Mouse (Mus musculus) olfactory bulb, adult 2 months (tissue): ENCODE data around the gene Ndufb6. TPM values are rescaled to one million over a fixed set of nuclear protein-coding genes. Genes with fewer than 3 reads are reported as not detected.

ENCODE experiments used
- H3K27ac ChIP-seq: fragments of 200-500 bp; 2 replicates; pipeline ENCODE4 v1.5.1; 2012; ENCODE audit warnings: low read depth, low read length; ENCODE audit not compliant: insufficient read depth
- H3K4me1 ChIP-seq: fragments of 200-500 bp; 2 replicates; pipeline ENCODE4 v1.6.1; 2012; ENCODE audit warnings: low read length; ENCODE audit not compliant: control insufficient read depth, insufficient read depth
- H3K4me3 ChIP-seq: fragments of 200-500 bp; 2 replicates; pipeline ENCODE4 v1.5.1; 2012; ENCODE audit warnings: mild to moderate bottlenecking, low read depth, low read length, moderate library complexity; ENCODE audit not compliant: insufficient read depth
- CTCF ChIP-seq: fragments of 200-500 bp; IDR thresholded peaks from 2 replicates; pipeline ENCODE4 v1.5.1; 2012; ENCODE audit warnings: low read depth, mild to moderate bottlenecking, low read length, moderate library complexity; ENCODE audit not compliant: insufficient read depth
- POLR2A ChIP-seq: fragments of 200-500 bp; IDR thresholded peaks from 2 replicates; pipeline ENCODE4 v1.6.1; 2012; ENCODE audit warnings: mild to moderate bottlenecking, low read depth, low read length, moderate library complexity; ENCODE audit not compliant: insufficient read depth
- WGBS: fragments of 180-500 bp; shearing (Covaris S2); methylation state at CpG from one replicate; pipeline ENCODE4 v1.1.7; 2018; 5-methylcytosine and 5-hydroxymethylcytosine counted together
- polyA plus RNA-seq: library from polyadenylated mRNA; stranded (reverse); fragments of >200 nt; gene quantifications from 2 replicates; pipeline ENCODE4 v1.2.4, GENCODE M21; 2012; ENCODE audit warnings: low replicate concordance; ENCODE audit not compliant: missing spikeins, insufficient read depth, insufficient read length

The Ndufb6 gene
- polyA plus RNA-seq: not detected in 2 replicates

GRCm38 (mm10) chr4:40279276-40279900, at the start of gene Ndufb6:
TSS of gene Ndufb6 (minus strand) at chr4:40279421.
- no peak for TF ChIP-seq CTCF
- peak; percentile 83 for TF ChIP-seq POLR2A
- H3K4me3 ChIP-seq: peak within 1 kb of the TSS; percentile 69
- under 1% methylated on average over 36 of the region's 36 CpGs for WGBS
- peak within 1 kb of the TSS; percentile 3 for H3K27ac ChIP-seq
- H3K4me1 ChIP-seq: peaks cover 4% of the 10 kb centered on the region

- WGBS: 88% methylated on average over 3 of the region's 3 CpGs
These were observed 47.9 kb upstream of the Ndufb6 start for GRCm38 (mm10) chr4:40327161-40327560.

GRCm38 (mm10) chr4:40324620-40325019, 45.4 kb upstream of the Ndufb6 start:
- TF ChIP-seq POLR2A: no peak
- TF ChIP-seq CTCF: no peak
- WGBS: 89% methylated on average over 7 of the region's 7 CpGs
- Histone ChIP-seq H3K27ac (no peak overlapping the region), H3K4me1 (no peaks in the 10 kb centered on the region), H3K4me3 (no peak overlapping the region)

More at GRCm38 (mm10) chr4:40327161-40327560, 47.9 kb upstream of the Ndufb6 start:
- Histone ChIP-seq H3K27ac (no peak overlapping the region), H3K4me3 (no peak overlapping the region), H3K4me1 (no peaks in the 10 kb centered on the region)
- TF ChIP-seq CTCF (no peak), POLR2A (no peak)

- Histone ChIP-seq H3K27ac (no peak overlapping the region), H3K4me3 (no peak overlapping the region)
- WGBS: 44% methylated on average over 3 of the region's 3 CpGs
These were observed 38.2 kb upstream of the Ndufb6 start for GRCm38 (mm10) chr4:40317404-40317803.

GRCm38 (mm10) chr4:40313026-40313425, 33.8 kb upstream of the Ndufb6 start:
- WGBS: 84% methylated on average over 6 of the region's 6 CpGs
- Histone ChIP-seq H3K27ac (no peak overlapping the region), H3K4me3 (no peak overlapping the region), H3K4me1 (peaks cover 2% of the 10 kb centered on the region; the same call in 1 of the 2 replicates)
- no peak for TF ChIP-seq POLR2A
- TF ChIP-seq CTCF: no peak

More at GRCm38 (mm10) chr4:40317404-40317803, 38.2 kb upstream of the Ndufb6 start:
- no peaks in the 10 kb centered on the region for H3K4me1 ChIP-seq
- TF ChIP-seq CTCF (no peak), POLR2A (no peak)

GRCm38 (mm10) chr4:40312213-40312612, 33.0 kb upstream of the Ndufb6 start:
- 89% methylated on average over 1 of the region's 1 CpGs for WGBS
- no peak for TF ChIP-seq CTCF
- no peak for TF ChIP-seq POLR2A
- Histone ChIP-seq H3K27ac (no peak overlapping the region), H3K4me3 (no peak overlapping the region), H3K4me1 (peaks cover 2% of the 10 kb centered on the region; the same call in 1 of the 2 replicates)

GRCm38 (mm10) chr4:40310796-40311383, 31.7 kb upstream of the Ndufb6 start:
- TF ChIP-seq CTCF (no peak), POLR2A (no peak)
- no peak overlapping the region for H3K4me3 ChIP-seq
- 52% methylated on average over 11 of the region's 11 CpGs for WGBS
- H3K4me1 ChIP-seq: peaks cover 2% of the 10 kb centered on the region; the same call in 1 of the 2 replicates
- H3K27ac ChIP-seq: no peak overlapping the region

- no peak overlapping the region for H3K4me3 ChIP-seq
- H3K4me1 ChIP-seq: peaks cover 2% of the 10 kb centered on the region; the same call in 1 of the 2 replicates
- TF ChIP-seq POLR2A (no peak), CTCF (no peak)
- no peak overlapping the region for H3K27ac ChIP-seq
These were observed 30.5 kb upstream of the Ndufb6 start for GRCm38 (mm10) chr4:40309682-40310081.

GRCm38 (mm10) chr4:40302445-40303125, 23.4 kb upstream of the Ndufb6 start:
- 87% methylated on average over 10 of the region's 10 CpGs for WGBS
- Histone ChIP-seq H3K4me1 (no peaks in the 10 kb centered on the region), H3K27ac (no peak overlapping the region), H3K4me3 (no peak overlapping the region)
- TF ChIP-seq POLR2A: no peak
- TF ChIP-seq CTCF: no peak
